Mouse (Mus musculus) forebrain, postnatal 0 days (tissue): ENCODE measurements around the gene Slc9b1. TPM values are rescaled to one million over a fixed set of nuclear protein-coding genes. Genes with fewer than 3 reads are reported as not detected.

Source experiments
- ATAC-seq: fragments of 200-750 bp; cut with Nextera tagmentation; 2 replicates; pipeline ENCODE4 v1.8.0; 2017; ENCODE audit warnings: mild to moderate bottlenecking, moderate library complexity
- DNase-seq: peaks from one replicate; pipeline ENCODE4 v3.0.0-alpha.2; 2015
- H3K27ac ChIP-seq: fragments of 300-500 bp; sonication (generic); 2 replicates; pipeline ENCODE4 v1.5.1; 2014; ENCODE audit warnings: low read depth, mild to moderate bottlenecking, antibody characterized with exemption, low read length, moderate library complexity, mixed read lengths
- H3K27me3 ChIP-seq: fragments of 300-500 bp; sonication (generic); 2 replicates; pipeline ENCODE4 v1.6.1; 2014; ENCODE audit warnings: mild to moderate bottlenecking, low read length, mixed read lengths; ENCODE audit not compliant: insufficient read depth
- H3K36me3 ChIP-seq: fragments of 300-500 bp; sonication (generic); 2 replicates; pipeline ENCODE4 v1.6.1; 2014; ENCODE audit warnings: mild to moderate bottlenecking, moderate library complexity; ENCODE audit not compliant: insufficient read depth
- H3K4me1 ChIP-seq: fragments of 300-500 bp; sonication (generic); 2 replicates; pipeline ENCODE4 v1.6.1; 2014; ENCODE audit warnings: antibody characterized with exemption; ENCODE audit not compliant: insufficient read depth
- H3K4me2 ChIP-seq: fragments of 300-500 bp; sonication (generic); 2 replicates; pipeline ENCODE4 v1.6.1; 2014; ENCODE audit warnings: low read depth, mild to moderate bottlenecking, moderate library complexity
- H3K4me3 ChIP-seq: fragments of 300-500 bp; sonication (generic); 2 replicates; pipeline ENCODE4 v1.5.1; 2014; ENCODE audit warnings: low read depth, low read length, mixed read lengths
- H3K9ac ChIP-seq: fragments of 300-500 bp; sonication (generic); 2 replicates; pipeline ENCODE4 v1.6.1; 2014; ENCODE audit warnings: mild to moderate bottlenecking
- H3K9me3 ChIP-seq: fragments of 300-500 bp; sonication (generic); 2 replicates; pipeline ENCODE4 v1.6.1; 2016; ENCODE audit warnings: low read length
- CTCF ChIP-seq: sonication (generic); IDR thresholded peaks from 2 replicates; pipeline ENCODE4 v1.5.1; 2016; ENCODE audit warnings: antibody characterized with exemption, control low read depth, low read depth
- WGBS: fragments of 180-500 bp; shearing (Covaris S2); extraction: QIAGEN DNeasy Blood & Tissue Kit; methylation state at CpG from one replicate; pipeline ENCODE4 v1.1.7; 2014; 5-methylcytosine and 5-hydroxymethylcytosine counted together
- polyA plus RNA-seq: library from polyadenylated mRNA; unstranded; fragments of >200 nt; fragmentation: Nextera tagmentation; extraction: Ambion mirVana; gene quantifications from 2 replicates; pipeline ENCODE4 v1.2.1, GENCODE M21; 2015
- total RNA-seq: library from RNA; depleted of rRNA; stranded (reverse); fragments of >200 nt; gene quantifications from 2 replicates; pipeline ENCODE4 v1.2.3, GENCODE M21; 2014; rRNA removed

Slc9b1 gene
- total RNA-seq (not detected in 2 replicates), polyA plus RNA-seq (not detected in 2 replicates)

DNA sequence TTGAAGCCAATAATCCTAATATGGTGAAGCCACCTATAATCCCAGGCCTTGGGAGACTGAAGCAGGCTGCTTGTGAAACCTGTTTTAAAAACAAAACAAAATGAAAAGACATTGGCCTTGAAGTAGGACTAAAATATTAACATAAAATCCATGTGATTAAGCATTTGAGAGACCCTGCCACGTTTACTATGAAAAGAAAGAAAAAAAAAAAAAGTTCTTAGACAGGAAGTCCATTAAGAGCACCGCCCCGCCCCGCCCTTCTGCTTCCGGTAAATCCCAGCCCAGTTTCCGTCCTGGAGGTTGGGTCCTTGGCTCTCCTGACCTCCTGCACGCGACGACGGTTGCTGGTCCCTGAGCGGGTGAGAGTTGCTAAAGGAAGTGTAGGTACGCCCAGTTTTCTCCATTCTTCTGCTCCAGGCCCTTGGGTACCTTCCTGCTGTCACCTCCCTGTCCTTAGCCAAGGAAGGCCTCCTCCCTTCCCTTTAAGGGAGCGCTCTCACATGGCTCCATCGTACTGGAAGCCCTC, at the start of gene Slc9b1:
TSS of gene Slc9b1 (plus strand) at position 291 of the 526 bp plus-strand sequence.
- H3K27ac ChIP-seq = no peak within 1 kb of the TSS
- ATAC-seq = no peak
- H3K9ac ChIP-seq = no peak within 1 kb of the TSS
- no peaks in the 10 kb centered on the region for H3K9me3 ChIP-seq
- no peaks in the 10 kb centered on the region for H3K36me3 ChIP-seq
- H3K4me1 ChIP-seq = no peaks in the 10 kb centered on the region
- no peaks in the 10 kb centered on the region for H3K27me3 ChIP-seq
- no peak within 1 kb of the TSS for H3K4me3 ChIP-seq
- WGBS = 85% methylated on average over 14 of the region's 14 CpGs
- no peak for DNase-seq
- TF ChIP-seq CTCF = no peak
- no peak within 1 kb of the TSS for H3K4me2 ChIP-seq

DNA sequence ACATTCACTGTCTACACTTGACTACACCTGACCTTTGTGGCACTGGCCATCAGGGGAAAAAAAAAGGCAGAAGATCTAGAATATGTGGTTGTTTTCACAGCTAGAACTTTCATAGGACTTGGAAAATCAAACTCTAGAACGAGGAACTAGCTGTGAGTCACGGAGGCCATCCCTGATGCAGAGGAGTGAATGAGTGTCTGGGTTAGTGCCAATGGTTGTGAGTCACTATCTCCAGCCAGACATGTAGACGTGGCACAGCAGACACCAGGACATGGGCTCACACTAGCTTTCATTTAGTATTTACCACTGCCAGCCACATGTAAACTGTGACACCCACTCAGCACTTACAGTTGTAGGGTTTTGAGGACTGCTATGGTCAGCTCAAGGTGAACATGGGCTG, 49.3 kb upstream of the Slc9b1 start:
- Histone ChIP-seq H3K27ac (no peak overlapping the region), H3K27me3 (no peaks in the 10 kb centered on the region), H3K4me2 (no peak overlapping the region), H3K36me3 (no peaks in the 10 kb centered on the region), H3K9me3 (no peaks in the 10 kb centered on the region), H3K4me1 (no peaks in the 10 kb centered on the region), H3K4me3 (no peak overlapping the region), H3K9ac (no peak overlapping the region)
- DNase-seq (no peak), ATAC-seq (no peak)
- no peak for TF ChIP-seq CTCF
- 80% methylated on average over 3 of the region's 3 CpGs for WGBS

DNA sequence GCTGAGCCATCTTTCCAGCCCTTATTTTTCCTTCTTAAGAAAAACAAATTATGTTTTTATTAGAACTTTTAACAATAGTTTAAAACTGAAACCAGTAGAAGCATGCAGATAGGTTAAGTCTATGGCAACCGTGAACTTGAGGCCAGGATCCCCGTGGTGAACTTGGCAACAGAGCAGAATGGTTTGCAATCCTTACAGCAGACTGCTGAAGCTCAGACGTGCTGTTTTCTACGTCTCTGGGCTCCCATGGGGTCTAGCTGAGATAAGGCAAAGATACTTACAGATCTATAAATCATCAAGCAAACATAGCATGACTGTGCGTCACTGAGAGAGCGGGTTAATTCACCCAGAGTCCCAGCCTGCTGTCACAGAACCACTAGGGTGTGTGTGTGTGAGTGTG, 47.7 kb upstream of the Slc9b1 start:
- Histone ChIP-seq H3K4me3 (no peak overlapping the region), H3K27ac (no peak overlapping the region), H3K4me2 (no peak overlapping the region), H3K36me3 (no peaks in the 10 kb centered on the region), H3K27me3 (no peaks in the 10 kb centered on the region), H3K9me3 (no peaks in the 10 kb centered on the region), H3K4me1 (no peaks in the 10 kb centered on the region), H3K9ac (no peak overlapping the region)
- 65% methylated on average over 6 of the region's 6 CpGs for WGBS
- ATAC-seq (no peak), DNase-seq (no peak)
- no peak for TF ChIP-seq CTCF

DNA sequence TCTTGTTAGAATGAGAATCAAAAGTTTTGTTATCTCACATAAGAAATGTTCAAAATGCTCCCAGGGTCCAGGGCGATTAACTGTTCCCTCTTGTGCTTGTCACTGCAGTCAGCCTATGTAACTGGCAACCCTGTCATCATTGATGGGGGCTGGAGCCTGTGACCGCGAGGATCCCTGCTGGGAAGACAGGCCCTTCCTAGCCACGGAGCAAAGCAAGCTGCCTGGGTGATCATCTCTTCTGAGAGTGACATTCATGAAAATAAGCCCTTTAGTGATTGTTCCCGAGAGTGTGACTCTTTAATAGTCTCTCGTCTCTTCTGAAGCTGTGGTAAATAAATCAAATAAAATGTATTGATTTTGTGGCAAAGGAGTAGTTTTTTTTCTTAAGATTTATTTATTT, 43.8 kb upstream of the Slc9b1 start:
- H3K27me3 ChIP-seq = no peaks in the 10 kb centered on the region
- ATAC-seq (no peak), DNase-seq (no peak)
- no peak overlapping the region for H3K27ac ChIP-seq
- 19% methylated on average over 6 of the region's 6 CpGs for WGBS
- no peaks in the 10 kb centered on the region for H3K36me3 ChIP-seq
- no peak overlapping the region for H3K9ac ChIP-seq
- H3K4me2 ChIP-seq = no peak overlapping the region
- no peak for TF ChIP-seq CTCF
- no peaks in the 10 kb centered on the region for H3K9me3 ChIP-seq
- H3K4me1 ChIP-seq = no peaks in the 10 kb centered on the region; the same call in 1 of the 2 replicates
- no peak overlapping the region for H3K4me3 ChIP-seq

DNA sequence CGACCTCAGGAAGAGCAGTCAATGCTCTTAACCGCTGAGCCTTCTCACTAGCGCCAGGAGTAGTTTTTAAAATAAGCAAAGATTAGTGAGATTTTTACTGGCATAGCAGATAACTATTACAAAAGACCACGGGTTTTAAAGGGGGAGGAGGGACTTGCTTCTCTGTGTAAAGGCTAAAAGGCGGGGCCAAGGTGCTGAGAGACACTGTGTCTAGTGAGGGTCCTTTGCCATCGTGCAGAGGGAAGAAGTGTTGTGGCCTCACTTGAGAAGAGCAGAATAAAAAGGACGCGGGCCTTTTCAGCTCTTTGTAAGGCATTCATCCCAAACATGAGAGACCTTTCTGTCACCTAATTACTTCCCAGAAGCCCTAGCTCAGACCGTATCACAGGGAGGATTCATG, 43.3 kb upstream of the Slc9b1 start:
- no peak overlapping the region for H3K9ac ChIP-seq
- H3K27me3 ChIP-seq = no peaks in the 10 kb centered on the region
- DNase-seq = no peak
- no peak overlapping the region for H3K4me2 ChIP-seq
- H3K4me3 ChIP-seq = no peak overlapping the region
- TF ChIP-seq CTCF = no peak
- WGBS = 11% methylated on average over 9 of the region's 9 CpGs
- no peaks in the 10 kb centered on the region; the same call in 1 of the 2 replicates for H3K4me1 ChIP-seq
- H3K9me3 ChIP-seq = no peaks in the 10 kb centered on the region
- ATAC-seq = no peak
- no peak overlapping the region for H3K27ac ChIP-seq
- no peaks in the 10 kb centered on the region for H3K36me3 ChIP-seq

DNA sequence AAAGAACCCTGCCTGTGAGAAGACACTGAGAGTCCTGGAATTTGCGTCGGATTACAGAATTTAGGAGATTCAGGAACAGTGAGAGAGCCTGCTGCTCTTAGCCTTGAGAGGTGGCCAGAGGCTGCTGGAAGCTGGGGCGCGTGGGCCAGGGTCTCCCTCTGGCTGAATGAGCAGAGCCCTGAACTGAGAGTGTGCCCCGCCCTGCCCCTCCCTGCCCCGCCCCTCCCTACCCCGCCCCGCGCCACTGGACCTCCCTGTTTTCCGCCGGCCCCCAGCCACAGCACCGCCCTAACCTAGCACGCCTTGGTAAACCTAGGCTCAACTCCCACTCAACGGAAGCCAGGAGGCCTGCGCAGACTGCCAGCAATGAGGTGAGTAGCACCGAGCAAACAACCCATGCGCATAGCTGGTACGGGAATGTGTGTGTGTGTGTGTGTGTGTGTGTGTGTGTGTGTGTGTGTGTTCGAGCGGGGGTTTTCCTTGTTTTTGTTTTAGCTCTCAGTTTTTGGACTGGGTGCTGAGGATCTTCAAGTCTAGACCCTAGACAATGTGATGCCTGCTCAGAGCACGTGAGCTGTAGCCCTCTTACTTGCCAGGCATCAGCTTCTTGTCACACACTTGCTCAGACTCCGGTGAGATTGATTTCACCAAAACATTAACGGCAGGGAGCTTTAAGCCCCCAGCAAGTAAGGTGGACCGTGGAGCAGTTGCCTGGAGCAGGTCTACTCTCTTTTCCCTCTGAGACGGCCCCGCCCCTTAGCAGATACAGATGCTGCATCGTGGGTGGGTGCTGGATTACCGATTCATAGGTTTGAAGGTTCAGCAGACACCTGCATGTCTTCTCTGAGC, 40.2 kb upstream of the Slc9b1 start, which contains the start of gene Slc9b2:
TSS of gene Slc9b2 (plus strand) at position 290 of the 849 bp plus-strand sequence.
- ATAC-seq (peak; percentile 84), DNase-seq (peak; percentile 59)
- Histone ChIP-seq H3K36me3 (no peaks in the 10 kb centered on the region), H3K27me3 (no peaks in the 10 kb centered on the region), H3K4me2 (peak within 1 kb of the TSS; percentile 63), H3K4me3 (peak within 1 kb of the TSS; percentile 37), H3K9ac (peak within 1 kb of the TSS; percentile 48), H3K4me1 (no peaks in the 10 kb centered on the region; the same call in 1 of the 2 replicates), H3K27ac (no peak within 1 kb of the TSS), H3K9me3 (no peaks in the 10 kb centered on the region)
- 10% methylated on average over 28 of the region's 28 CpGs for WGBS
- no peak for TF ChIP-seq CTCF

DNA sequence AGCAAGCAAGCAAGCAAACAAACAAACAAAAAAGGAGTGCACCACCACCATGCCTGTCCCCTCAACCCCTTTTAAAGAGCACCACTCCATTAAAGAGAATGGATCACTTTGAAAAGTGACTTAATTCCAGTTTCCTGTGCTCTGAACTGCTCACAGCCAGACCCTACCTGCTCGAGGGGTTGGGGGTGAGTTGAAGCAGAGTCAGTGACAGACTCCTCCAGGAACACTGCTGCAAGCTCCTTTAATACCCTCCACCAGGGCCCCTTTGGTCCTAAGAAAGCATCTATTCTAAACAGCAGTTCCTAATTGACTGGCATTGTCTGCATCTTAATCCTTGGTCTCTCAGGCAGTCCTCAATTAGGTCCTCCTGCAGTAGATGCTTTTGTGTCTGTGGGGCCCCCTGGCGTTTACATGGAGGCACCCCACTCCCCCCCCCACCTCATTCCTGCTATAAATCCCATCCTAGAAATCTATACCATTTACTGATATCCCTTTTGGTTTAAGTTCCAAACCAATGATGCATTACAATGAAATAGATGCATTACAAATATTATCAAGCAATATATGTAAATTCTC, 34.8 kb upstream of the Slc9b1 start:
- no peak for TF ChIP-seq CTCF
- no peak for ATAC-seq
- Histone ChIP-seq H3K9ac (no peak overlapping the region), H3K4me1 (no peaks in the 10 kb centered on the region; the same call in 1 of the 2 replicates), H3K27me3 (no peaks in the 10 kb centered on the region), H3K36me3 (no peaks in the 10 kb centered on the region), H3K9me3 (no peaks in the 10 kb centered on the region), H3K4me3 (no peak overlapping the region), H3K4me2 (no peak overlapping the region), H3K27ac (no peak overlapping the region)
- 2% methylated on average over 2 of the region's 2 CpGs for WGBS
- DNase-seq = no peak
